Mouse (Mus musculus) midbrain, embryonic 11.5 days (tissue): ENCODE measurements around the gene Tspo. TPM values are rescaled to one million over a fixed set of nuclear protein-coding genes. Genes with fewer than 3 reads are reported as not detected.
A peak's percentile ranks its signal among the peaks of the same experiment; 100 is the strongest.

Source experiments
- ATAC-seq: fragments of 200-750 bp; cut with Nextera tagmentation; 2 replicates; pipeline ENCODE4 v1.8.0; 2017; ENCODE audit warnings: moderate TSS enrichment, moderate library complexity; ENCODE audit not compliant: low FRiP score
- DNase-seq: peaks from one replicate; pipeline ENCODE4 v3.0.0; 2015; ENCODE audit warnings: low spot score; ENCODE audit errors: missing footprints
- H3K27ac ChIP-seq: fragments of 300-500 bp; sonication (generic); 2 replicates; pipeline ENCODE4 v1.5.1; 2014; ENCODE audit warnings: low read depth, low read length
- H3K27me3 ChIP-seq: fragments of 300-500 bp; sonication (generic); 2 replicates; pipeline ENCODE4 v1.6.1; 2014; ENCODE audit warnings: mild to moderate bottlenecking, low read length, moderate library complexity, mixed read lengths; ENCODE audit not compliant: control insufficient read depth, insufficient read depth
- H3K36me3 ChIP-seq: fragments of 300-500 bp; sonication (generic); 2 replicates; pipeline ENCODE4 v1.6.1; 2014; ENCODE audit warnings: mild to moderate bottlenecking, low read length, moderate library complexity, mixed read lengths; ENCODE audit not compliant: control insufficient read depth, insufficient read depth
- H3K4me1 ChIP-seq: fragments of 300-500 bp; sonication (generic); 2 replicates; pipeline ENCODE4 v1.6.1; 2014; ENCODE audit warnings: low read length; ENCODE audit not compliant: control insufficient read depth, insufficient read depth
- H3K4me2 ChIP-seq: fragments of 300-500 bp; sonication (generic); 2 replicates; pipeline ENCODE4 v1.6.1; 2014; ENCODE audit warnings: mild to moderate bottlenecking, moderate library complexity
- H3K4me3 ChIP-seq: fragments of 300-500 bp; sonication (generic); 2 replicates; pipeline ENCODE4 v1.5.1; 2014; ENCODE audit warnings: low read depth, low read length
- H3K9ac ChIP-seq: fragments of 300-500 bp; sonication (generic); 2 replicates; pipeline ENCODE4 v1.6.1; 2014; ENCODE audit warnings: low read length
- H3K9me3 ChIP-seq: fragments of 300-500 bp; sonication (generic); 2 replicates; pipeline ENCODE4 v1.6.1; 2016; ENCODE audit warnings: low read length; ENCODE audit not compliant: control insufficient read depth
- WGBS: fragments of 180-500 bp; shearing (Covaris S2); extraction: QIAGEN DNeasy Blood & Tissue Kit; methylation state at CpG from one replicate; pipeline ENCODE4 v1.1.7; 2014; 5-methylcytosine and 5-hydroxymethylcytosine counted together
- polyA plus RNA-seq: library from polyadenylated mRNA; unstranded; fragments of >200 nt; fragmentation: Nextera tagmentation; extraction: Ambion mirVana; gene quantifications from 2 replicates; pipeline ENCODE4 v1.2.1, GENCODE M21; 2014

The Tspo gene
- polyA plus RNA-seq: 25.0 and 27.8 TPM in 2 replicates

GRCm38 (mm10) chr15:83563327-83563856 is at the start of gene Tspo, which contains the start of gene Mcat:
Tspo (plus strand) TSS chr15:83563592.
Mcat (minus strand) TSS chr15:83563787.
- WGBS: under 1% methylated on average over 28 of the region's 28 CpGs
- no peak for DNase-seq
- peak within 1 kb of the TSS; percentile 66 for H3K9ac ChIP-seq
- peak within 1 kb of the TSS; percentile 73 for H3K4me2 ChIP-seq
- H3K27ac ChIP-seq: no peak within 1 kb of the TSS
- peaks cover 6% of the 10 kb centered on the region for H3K4me1 ChIP-seq
- H3K9me3 ChIP-seq: no peaks in the 10 kb centered on the region
- peak; percentile 58; the same call in 1 of the 2 replicates for ATAC-seq
- H3K36me3 ChIP-seq: no peaks in the 10 kb centered on the region
- H3K27me3 ChIP-seq: no peaks in the 10 kb centered on the region; the same call in none of the 2 replicates
- H3K4me3 ChIP-seq: peak within 1 kb of the TSS; percentile 40

GRCm38 (mm10) chr15:83515018-83515417 is 48.4 kb upstream of the Tspo start:
- no peak overlapping the region for H3K9ac ChIP-seq
- H3K27ac ChIP-seq: no peak overlapping the region
- ATAC-seq (no peak), DNase-seq (no peak)
- 74% methylated on average over 5 of the region's 5 CpGs for WGBS
- H3K27me3 ChIP-seq: no peaks in the 10 kb centered on the region
- H3K4me3 ChIP-seq: no peak overlapping the region
- no peaks in the 10 kb centered on the region for H3K4me1 ChIP-seq
- no peaks in the 10 kb centered on the region for H3K9me3 ChIP-seq
- H3K36me3 ChIP-seq: no peaks in the 10 kb centered on the region
- H3K4me2 ChIP-seq: no peak overlapping the region

- no peak overlapping the region for H3K27ac ChIP-seq
- H3K27me3 ChIP-seq: no peaks in the 10 kb centered on the region
- peak; percentile 97 for DNase-seq
- H3K4me2 ChIP-seq: no peak overlapping the region
- H3K36me3 ChIP-seq: no peaks in the 10 kb centered on the region
- ATAC-seq: peak; percentile 48
- WGBS: 37% methylated on average over 20 of the region's 20 CpGs
- no peak overlapping the region for H3K4me3 ChIP-seq
- no peaks in the 10 kb centered on the region for H3K9me3 ChIP-seq
- H3K9ac ChIP-seq: peak overlapping the region; percentile 25; the same call in 1 of the 2 replicates
- H3K4me1 ChIP-seq: peaks cover 3% of the 10 kb centered on the region
These were observed 45.0 kb upstream of the Tspo start for GRCm38 (mm10) chr15:83518215-83519048.

DNA sequence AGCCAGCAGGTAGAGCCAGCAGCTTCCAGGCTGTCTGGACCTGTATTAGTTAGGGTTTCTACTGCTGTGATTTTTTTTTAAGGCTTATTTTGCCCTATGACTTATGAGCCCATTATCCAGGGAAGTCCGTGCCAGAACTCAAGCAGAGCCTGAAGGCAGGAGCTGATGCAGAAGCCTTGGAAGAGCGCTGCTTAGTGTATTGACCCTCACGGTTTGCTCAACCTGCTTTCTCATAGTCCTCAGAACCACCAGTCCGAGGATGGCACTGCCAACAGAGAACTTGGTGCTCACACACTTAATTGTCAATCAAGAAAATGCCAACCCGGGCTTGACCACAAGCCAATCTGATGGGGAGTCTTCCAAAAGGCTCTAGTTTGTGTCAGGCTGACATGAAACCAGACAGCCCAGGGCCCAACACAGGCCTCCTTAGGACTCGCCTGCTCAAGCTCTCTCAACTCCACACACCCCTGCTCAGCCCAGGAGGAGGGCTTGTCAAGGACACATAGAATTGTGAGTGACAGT is 42.5 kb upstream of the Tspo start:
- Histone ChIP-seq H3K36me3 (no peaks in the 10 kb centered on the region), H3K27me3 (peaks cover 5% of the 10 kb centered on the region), H3K9me3 (no peaks in the 10 kb centered on the region), H3K9ac (no peak overlapping the region), H3K27ac (no peak overlapping the region), H3K4me1 (peaks cover 13% of the 10 kb centered on the region), H3K4me3 (no peak overlapping the region), H3K4me2 (no peak overlapping the region)
- ATAC-seq: no peak
- 82% methylated on average over 6 of the region's 6 CpGs for WGBS
- DNase-seq: peak; percentile 71

DNA sequence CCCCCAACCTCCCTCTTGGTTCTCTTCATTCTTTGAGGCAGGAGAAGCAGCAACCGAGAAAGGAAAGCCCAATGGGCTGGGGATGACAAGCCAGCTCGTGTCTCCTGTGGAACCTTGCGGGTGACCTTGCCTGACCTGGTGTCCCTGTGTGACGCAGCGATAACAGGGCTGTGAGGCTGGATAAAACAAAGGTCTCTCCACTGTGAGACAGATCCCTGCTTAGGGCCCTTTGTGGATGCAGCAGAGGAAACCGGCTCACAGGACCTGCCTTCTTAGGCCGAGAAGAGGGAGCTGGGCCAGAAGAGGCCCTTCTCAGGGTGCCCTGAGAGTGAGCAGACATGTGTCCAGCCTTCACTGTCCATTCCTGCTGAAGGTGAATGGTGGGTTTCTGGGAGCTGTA is 40.2 kb upstream of the Tspo start:
- H3K27me3 ChIP-seq: peaks cover 25% of the 10 kb centered on the region
- ATAC-seq: no peak
- peaks cover 20% of the 10 kb centered on the region for H3K4me1 ChIP-seq
- no peak overlapping the region for H3K4me2 ChIP-seq
- H3K27ac ChIP-seq: peak overlapping the region; percentile 36; the same call in 1 of the 2 replicates
- H3K9me3 ChIP-seq: no peaks in the 10 kb centered on the region
- no peak overlapping the region for H3K4me3 ChIP-seq
- 25% methylated on average over 7 of the region's 7 CpGs for whole genome bisulfite sequencing
- H3K36me3 ChIP-seq: no peaks in the 10 kb centered on the region
- no peak for DNase-seq
- peak overlapping the region; percentile 10; the same call in 1 of the 2 replicates for H3K9ac ChIP-seq

- peaks cover 28% of the 10 kb centered on the region for H3K27me3 ChIP-seq
- DNase-seq: no peak
- H3K27ac ChIP-seq: peak overlapping the region; percentile 36; the same call in 1 of the 2 replicates
- WGBS: 60% methylated on average over 14 of the region's 14 CpGs
- no peak overlapping the region for H3K4me2 ChIP-seq
- peak overlapping the region; percentile 10; the same call in 1 of the 2 replicates for H3K9ac ChIP-seq
- H3K9me3 ChIP-seq: no peaks in the 10 kb centered on the region
- H3K4me1 ChIP-seq: peaks cover 20% of the 10 kb centered on the region
- ATAC-seq: 0 out of 2 replicates have a peak, but pooled peaks have one; percentile 47
- no peak overlapping the region for H3K4me3 ChIP-seq
- H3K36me3 ChIP-seq: no peaks in the 10 kb centered on the region
These were observed 39.6 kb upstream of the Tspo start for GRCm38 (mm10) chr15:83523638-83524332.

DNA sequence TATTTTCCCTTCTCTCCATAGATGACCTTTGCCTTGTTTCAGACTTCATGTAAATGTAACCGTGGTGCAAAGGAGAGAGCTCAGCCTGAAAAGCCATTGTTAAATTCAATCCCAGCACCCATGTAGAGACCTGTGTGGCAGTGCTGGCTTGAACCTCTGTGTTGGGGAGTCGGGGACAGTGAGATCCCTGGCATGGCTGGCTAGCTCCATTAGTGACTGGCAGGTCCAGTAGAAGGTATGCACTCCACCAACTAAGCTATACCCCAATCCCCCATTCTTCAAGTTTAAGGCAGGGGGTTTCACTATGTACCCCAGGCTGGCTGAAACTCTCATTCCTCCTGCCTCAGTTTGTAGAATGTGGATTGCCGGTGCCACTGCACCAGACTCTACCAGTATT is 39.1 kb upstream of the Tspo start:
- peaks cover 20% of the 10 kb centered on the region for H3K4me1 ChIP-seq
- no peak overlapping the region for H3K9ac ChIP-seq
- no peak overlapping the region for H3K27ac ChIP-seq
- ATAC-seq (no peak), DNase-seq (no peak)
- no peaks in the 10 kb centered on the region for H3K36me3 ChIP-seq
- 83% methylated on average over 3 of the region's 3 CpGs for WGBS
- no peaks in the 10 kb centered on the region for H3K9me3 ChIP-seq
- no peak overlapping the region for H3K4me2 ChIP-seq
- peaks cover 28% of the 10 kb centered on the region for H3K27me3 ChIP-seq
- H3K4me3 ChIP-seq: no peak overlapping the region

DNA sequence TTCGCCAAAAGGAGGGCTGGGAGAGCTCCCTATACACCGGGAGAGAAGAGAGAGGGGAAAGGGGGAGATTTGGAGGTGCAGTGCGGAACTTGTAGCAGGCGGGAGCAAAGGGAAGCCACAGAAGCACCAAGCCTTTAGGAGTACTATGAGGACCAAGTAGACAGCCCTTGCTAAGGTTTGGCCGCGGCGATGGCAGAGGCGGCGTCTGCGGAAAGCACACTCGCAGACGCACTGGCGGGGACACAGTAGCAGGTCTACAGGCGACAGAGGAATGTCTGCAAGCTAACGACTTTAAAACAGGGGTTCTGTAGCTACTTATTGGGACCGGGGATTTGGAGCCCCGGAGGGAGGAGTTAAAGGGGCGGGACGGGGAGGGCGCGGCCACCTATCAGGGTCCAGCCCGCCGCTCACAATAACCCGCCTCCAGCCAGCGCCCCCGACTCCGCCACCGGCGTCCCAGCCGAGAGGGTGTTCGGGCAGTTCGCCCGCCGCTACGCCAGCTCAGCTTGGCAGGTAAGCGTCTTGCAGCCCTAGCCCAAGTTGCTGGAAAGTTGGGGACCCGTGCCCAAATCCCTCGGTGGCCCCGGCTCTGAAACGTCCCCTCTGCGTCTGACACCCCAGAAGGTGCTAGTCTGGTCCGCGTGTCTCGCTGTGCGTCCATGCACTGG is 36.8 kb upstream of the Tspo start, which contains the start of gene Bik:
Gene Bik, plus strand, starts transcription at position 439 of the 668 bp plus-strand sequence.
- Histone ChIP-seq H3K36me3 (no peaks in the 10 kb centered on the region), H3K9ac (peak within 1 kb of the TSS; percentile 62), H3K4me2 (peak within 1 kb of the TSS; percentile 96), H3K27me3 (peaks cover 28% of the 10 kb centered on the region), H3K27ac (no peak within 1 kb of the TSS), H3K4me1 (peaks cover 20% of the 10 kb centered on the region), H3K4me3 (peak within 1 kb of the TSS; percentile 55), H3K9me3 (no peaks in the 10 kb centered on the region)
- WGBS: under 1% methylated on average over 45 of the region's 45 CpGs
- ATAC-seq: peak; percentile 81
- DNase-seq: peak; percentile 96
